Mouse (Mus musculus) frontal cortex, adult (tissue): ENCODE results near the gene Crebbp.
"Not testable (repeated sequence)": the region's sequence is repeated elsewhere in the genome, so short reads cannot be mapped to it uniquely, and the experiment has no call there.

Experiments used
- ATAC-seq: cut with Nextera tagmentation; 2 replicates; pipeline ENCODE4 v1.9.2; 2017; ENCODE audit warnings: mild to moderate bottlenecking, moderate library complexity, mixed read lengths; ENCODE audit not compliant: low TSS enrichment

Gene Crebbp

GRCm38 (mm10) chr16:4213799-4214551 is at the start of gene Crebbp:
Gene Crebbp, minus strand, starts transcription at chr16:4213997.
- peak; percentile 82 for ATAC-seq

- ATAC-seq = no peak
Measured at GRCm38 (mm10) chr16:4263486-4263885, 49.7 kb upstream of the Crebbp start.

GRCm38 (mm10) chr16:4257546-4257945 is 43.7 kb upstream of the Crebbp start:
- no peak for ATAC-seq

- ATAC-seq = no peak
Measured at GRCm38 (mm10) chr16:4248791-4249190, 35.0 kb upstream of the Crebbp start.

GRCm38 (mm10) chr16:4245241-4245640 is 31.4 kb upstream of the Crebbp start:
- ATAC-seq = not testable (repeated sequence)

GRCm38 (mm10) chr16:4236131-4236530 is 22.3 kb upstream of the Crebbp start:
- no peak for ATAC-seq

- ATAC-seq = no peak
Measured at GRCm38 (mm10) chr16:4235587-4235986, 21.8 kb upstream of the Crebbp start.

GRCm38 (mm10) chr16:4225841-4226240 is 12.0 kb upstream of the Crebbp start:
- ATAC-seq = no peak

- ATAC-seq = peak; percentile 11; the same call in 1 of the 2 replicates
Measured at GRCm38 (mm10) chr16:4214631-4215240, 939 bp upstream of the Crebbp start.

- ATAC-seq = peak; percentile 59
Measured at GRCm38 (mm10) chr16:4212963-4213798, 616 bp downstream of the Crebbp start.

- ATAC-seq = no peak
Measured at GRCm38 (mm10) chr16:4212167-4212962, 1.4 kb downstream of the Crebbp start.

GRCm38 (mm10) chr16:4210290-4210689 is 3.5 kb downstream of the Crebbp start:
- ATAC-seq = no peak

GRCm38 (mm10) chr16:4203592-4203991 is 10.2 kb downstream of the Crebbp start:
- no peak for ATAC-seq

- no peak for ATAC-seq
Measured at GRCm38 (mm10) chr16:4199995-4200394, 13.8 kb downstream of the Crebbp start.

- no peak for ATAC-seq
Measured at GRCm38 (mm10) chr16:4199566-4199965, 14.2 kb downstream of the Crebbp start.

GRCm38 (mm10) chr16:4198004-4198403 is 15.8 kb downstream of the Crebbp start:
- ATAC-seq = no peak

- no peak for ATAC-seq
Measured at GRCm38 (mm10) chr16:4190166-4190565, 23.6 kb downstream of the Crebbp start.

- ATAC-seq = no peak
Measured at GRCm38 (mm10) chr16:4175134-4175533, 38.7 kb downstream of the Crebbp start.

- ATAC-seq = no peak
Measured at GRCm38 (mm10) chr16:4169530-4169929, 44.3 kb downstream of the Crebbp start.

- no peak for ATAC-seq
Measured at GRCm38 (mm10) chr16:4168476-4168875, 45.3 kb downstream of the Crebbp start.

GRCm38 (mm10) chr16:4160898-4161247 is 52.9 kb downstream of the Crebbp start:
- ATAC-seq = 0 out of 2 replicates have a peak, but pooled peaks have one; percentile 16
